Mouse (Mus musculus): ENCODE results near the gene Ehmt1. TPM values are rescaled to one million over a fixed set of nuclear protein-coding genes. Genes with fewer than 3 reads are reported as not detected.

The Ehmt1 gene
- polyA plus RNA-seq, 1 experiment from 2014 or later: 53.4 TPM

Small RNA genes within 50 kb of the gene (microRNA-seq; reads per million reads assigned to microRNA genes)
- gene Gm22875: not detected

Other genes with a start within 250 kb of the Ehmt1 start
- gene Cacna1b, start 156.5 kb downstream of the Ehmt1 start, polyA plus RNA-seq (2014; fragmentation: Nextera tagmentation; extraction: Ambion mirVana): 0.15 and 0.28 TPM in 2 replicates
- gene Arrdc1, start 15.6 kb upstream of the Ehmt1 start, polyA plus RNA-seq (2014; fragmentation: Nextera tagmentation; extraction: Ambion mirVana): 11.9 and 13.8 TPM in 2 replicates
- gene Zmynd19, start 30.2 kb upstream of the Ehmt1 start, polyA plus RNA-seq (2014; fragmentation: Nextera tagmentation; extraction: Ambion mirVana): 10.6 and 11.0 TPM in 2 replicates
- gene Dph7, start 42.8 kb upstream of the Ehmt1 start, polyA plus RNA-seq (2014; fragmentation: Nextera tagmentation; extraction: Ambion mirVana): 15.9 and 19.3 TPM in 2 replicates
- 137 and 139 TPM in 2 replicates for gene Mrpl41, start 55.5 kb upstream of the Ehmt1 start, polyA plus RNA-seq (2014; fragmentation: Nextera tagmentation; extraction: Ambion mirVana)
- 13.2 and 15.1 TPM in 2 replicates for gene Pnpla7, start 56.4 kb upstream of the Ehmt1 start, polyA plus RNA-seq (2014; fragmentation: Nextera tagmentation; extraction: Ambion mirVana)
- gene Nsmf, start 134.7 kb upstream of the Ehmt1 start, polyA plus RNA-seq (2014; fragmentation: Nextera tagmentation; extraction: Ambion mirVana): 43.2 and 48.1 TPM in 2 replicates
- gene Entpd8, start 160.7 kb upstream of the Ehmt1 start, polyA plus RNA-seq (2014; fragmentation: Nextera tagmentation; extraction: Ambion mirVana): not detected in 2 replicates
- not detected in 2 replicates for gene Noxa1, start 175.5 kb upstream of the Ehmt1 start, polyA plus RNA-seq (2014; fragmentation: Nextera tagmentation; extraction: Ambion mirVana)

All from heart, embryonic 14.5 days (tissue).